ENCODE assay signal across 1 mouse cellular context in the genomic region with DNA sequence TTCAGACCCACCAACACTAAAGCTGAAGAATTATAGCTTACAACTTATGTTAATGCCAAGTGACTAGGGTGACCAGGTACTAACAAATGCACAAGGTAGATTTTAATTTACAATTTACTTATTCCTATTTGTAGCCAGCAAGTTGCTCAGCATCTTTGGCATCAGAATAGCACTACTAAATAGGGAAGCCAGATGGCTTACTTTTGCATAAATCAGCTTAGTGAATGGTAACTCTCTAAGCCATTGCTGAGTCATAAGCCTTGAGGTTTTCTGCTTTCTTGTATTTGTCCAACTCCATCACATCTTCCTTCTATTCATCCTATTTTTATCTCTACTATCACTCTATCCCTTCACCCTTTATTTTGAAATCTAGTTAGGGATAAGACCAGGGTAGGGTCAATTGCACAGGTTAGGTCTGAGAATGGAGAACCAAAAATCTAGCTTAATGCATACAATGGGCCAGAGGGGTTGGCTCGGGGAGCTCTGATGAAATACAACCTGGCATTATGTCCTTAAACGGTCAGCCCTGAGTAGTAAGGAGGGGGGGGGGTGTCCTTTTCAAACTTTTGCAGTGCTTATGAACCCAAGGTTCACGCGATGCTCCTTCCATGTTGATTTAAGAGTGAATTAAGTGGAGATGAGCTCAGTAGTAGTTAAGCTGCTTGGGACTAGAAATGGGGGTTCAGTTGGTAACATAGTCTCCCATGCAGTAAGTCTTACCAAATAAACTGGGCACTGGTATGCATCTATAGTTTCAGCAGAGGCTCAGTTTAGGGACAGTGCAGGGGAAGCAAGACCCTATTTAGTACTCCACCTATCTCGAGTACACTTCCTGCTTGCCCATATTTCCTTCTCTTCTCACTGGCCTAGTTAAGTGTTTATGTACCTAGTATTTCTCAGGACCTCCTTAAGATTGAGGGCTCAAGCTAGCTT.
TF ChIP-seq lines count a peak whose summit lies in the region.

No protein-coding gene starts in this region.

TF ChIP-seq in CH12.LX, 34 proteins besides CTCF, POLR2A, EP300 and RAD21 (continued from another document):
- TF ChIP-seq CHD2 (IDR thresholded peaks at IDR 0.05; ENCODE audit: low read length) (peak; percentile 79), ZMIZ1 (IDR thresholded peaks at IDR 0.05; ENCODE audit: low read depth, low read length) (peak; percentile 82)
TF ChIP-seq in CH12.LX: peak in this region for 3.
